Mouse (Mus musculus) c-Kit-positive CD71-positive TER-119-negative erythroid progenitor cells, embryonic 14.5 days (primary cell): ENCODE data around the gene Gm38119.
"Not testable (repeated sequence)": the region's sequence is repeated elsewhere in the genome, so short reads cannot be mapped to it uniquely, and the experiment has no call there.

Source experiments
- DNase-seq: peaks from one replicate; pipeline ENCODE4 v3.0.0-alpha.2; 2013; ENCODE audit warnings: low read depth

The Gm38119 gene

GRCm38 (mm10) chr3:92738996-92739395 lies at the start of gene Gm38119:
Gene Gm38119 (minus strand): TSS chr3:92739096.
- no peak for DNase-seq

GRCm38 (mm10) chr3:92778799-92779198 lies 39.9 kb upstream of the Gm38119 start, which contains the start of gene Lce1i:
Gene Lce1i (minus strand): TSS chr3:92778899.
- DNase-seq: no peak

GRCm38 (mm10) chr3:92771573-92771972 lies 32.7 kb upstream of the Gm38119 start:
- no peak for DNase-seq

GRCm38 (mm10) chr3:92764965-92765364 lies 26.1 kb upstream of the Gm38119 start, which contains the start of gene Lce1h:
Gene Lce1h (minus strand): TSS chr3:92765065.
- no peak for DNase-seq

GRCm38 (mm10) chr3:92753197-92753596 lies 14.3 kb upstream of the Gm38119 start:
- DNase-seq: no peak

GRCm38 (mm10) chr3:92752238-92752637 lies 13.3 kb upstream of the Gm38119 start, which contains the start of gene Lce1g:
Gene Lce1g (minus strand): TSS chr3:92752338.
- no peak for DNase-seq

- no peak for DNase-seq
Observed at GRCm38 (mm10) chr3:92722631-92723030, 16.3 kb downstream of the Gm38119 start.

GRCm38 (mm10) chr3:92720250-92720649 lies 18.6 kb downstream of the Gm38119 start, which contains the start of gene Lce1f:
Gene Lce1f (minus strand): TSS chr3:92720350.
- no peak for DNase-seq

- DNase-seq: no peak
Observed at GRCm38 (mm10) chr3:92715122-92715521, 23.8 kb downstream of the Gm38119 start.

GRCm38 (mm10) chr3:92708974-92709373 lies 29.9 kb downstream of the Gm38119 start, which contains the start of gene Lce1e:
Gene Lce1e (minus strand): TSS chr3:92709074.
- no peak for DNase-seq

GRCm38 (mm10) chr3:92694613-92695012 lies 44.3 kb downstream of the Gm38119 start:
- no peak for DNase-seq

- no peak for DNase-seq
Observed at GRCm38 (mm10) chr3:92691688-92692087, 47.2 kb downstream of the Gm38119 start.

GRCm38 (mm10) chr3:92689154-92689553 lies 49.7 kb downstream of the Gm38119 start:
- not testable (repeated sequence) for DNase-seq
